18 mouse cellular contexts compared by ENCODE assay signal in genomic region chr15:81594146-81594696, GRCm38 (mm10). TPM values are rescaled to one million over a fixed set of nuclear protein-coding genes. Genes with fewer than 3 reads are reported as not detected.
A peak's percentile ranks its signal among the peaks of the same experiment; 100 is the strongest.
DNase-seq lines count a peak whose midpoint lies in the region; ATAC-seq lines count a peak whose summit lies in the region.
"Had no signal": no experiment of that assay in that cellular context is flagged by ENCODE, and none has a peak within 500 bp of the region (broad histone marks: within the 10 kb centered on the region; RNA-seq: fewer than 3 reads in every experiment).

No protein-coding gene starts in this region.

- DNase-seq in heart, adult 11 months, result peak; percentile 55
- DNase-seq in heart, postnatal 25 days (ENCODE audit: low spot score), result no peak
- no peak for DNase-seq in retina, embryonic 14.5 days (ENCODE audit: low spot score)
- DNase-seq in forebrain, embryonic 14.5 days (ENCODE audit: low spot score), result no peak
- DNase-seq in embryo, embryonic 10.5 days (ENCODE audit: low spot score), result no peak
- DNase-seq: adrenal gland, adult 8-10 months; adrenal gland, postnatal 36 days; cerebellum, adult 2 months; cerebellum, postnatal 14 days; forebrain, postnatal 0 days; gastrocnemius, postnatal 14 days; heart, postnatal 10 days had no signal

- no peak overlapping the region for H3K9ac ChIP-seq in forebrain, embryonic 14.5 days (ENCODE audit: low read length)
- H3K9ac ChIP-seq: embryonic facial prominence, embryonic 13.5 days; forebrain, embryonic 12.5 days; forebrain, postnatal 0 days; hindbrain, embryonic 15.5 days had no signal

- H3K4me3 ChIP-seq in forebrain, embryonic 14.5 days (ENCODE audit: low read depth, low read length), result no peak overlapping the region
- H3K4me3 ChIP-seq: embryonic facial prominence, embryonic 13.5 days; forebrain, embryonic 12.5 days; hindbrain, embryonic 15.5 days had no signal

- 0 out of 2 replicates have a peak, but pooled peaks cover 3% of the 10 kb centered on the region for H3K36me3 ChIP-seq in forebrain, embryonic 14.5 days (ENCODE audit: control insufficient read depth, insufficient read depth, low read length)

- peaks cover 3% of the 10 kb centered on the region for H3K4me1 ChIP-seq in forebrain, embryonic 14.5 days (ENCODE audit: control insufficient read depth, insufficient read depth, low read length)

- 91% methylated on average over 3 of the region's 3 CpGs for WGBS in forebrain, embryonic 14.5 days

- ATAC-seq in common myeloid progenitor, adult 5-6 weeks (replicated peaks; ENCODE audit: low read depth, poor library complexity, severe bottlenecking), result 0 out of 2 replicates have a peak, but pooled peaks have one; percentile 60
- 0 out of 2 replicates have a peak, but pooled peaks have one; percentile 31 for ATAC-seq in megakaryocyte progenitor cell, adult 5-6 weeks (replicated peaks; ENCODE audit: poor library complexity)
- no peak for ATAC-seq in forebrain, embryonic 14.5 days
- ATAC-seq: forebrain, postnatal 0 days had no signal

- H3K27ac ChIP-seq in forebrain, embryonic 14.5 days (ENCODE audit: low read depth, low read length), result no peak overlapping the region
- H3K27ac ChIP-seq: embryonic facial prominence, embryonic 13.5 days; forebrain, embryonic 12.5 days; hindbrain, embryonic 15.5 days had no signal

- intact Hi-C loops in heart, postnatal 25 days (cut with DNase I), result no loop called here

- H3K27me3 ChIP-seq in forebrain, embryonic 14.5 days (replicated peaks; ENCODE audit: control insufficient read depth, insufficient read depth, low read length), result no peaks in the 10 kb centered on the region
- H3K27me3 ChIP-seq: CH12.LX; embryonic facial prominence, embryonic 13.5 days; forebrain, embryonic 12.5 days; hindbrain, embryonic 15.5 days had no signal

- no peaks in the 10 kb centered on the region for H3K9me3 ChIP-seq in forebrain, embryonic 14.5 days (replicated peaks; ENCODE audit: control insufficient read depth, low read length)
- H3K9me3 ChIP-seq: embryonic facial prominence, embryonic 13.5 days; forebrain, embryonic 12.5 days; hindbrain, embryonic 15.5 days had no signal

- no peak overlapping the region for H3K4me2 ChIP-seq in forebrain, embryonic 14.5 days (ENCODE audit: low read length)
- H3K4me2 ChIP-seq: embryonic facial prominence, embryonic 13.5 days; forebrain, embryonic 12.5 days; hindbrain, embryonic 15.5 days had no signal

RNA-seq across cellular contexts. Expression of gene Ep300, which starts 9.1 kb away (rescaled TPM):
- total RNA-seq in heart, postnatal 25 days (2021), result 10 to 100 TPM; 35.4 to 51.9 TPM
- 37.0 and 45.9 TPM in 2 replicates for total RNA-seq in common myeloid progenitor, adult 5-6 weeks (2017)
- total RNA-seq in megakaryocyte progenitor cell, adult 5-6 weeks (2015), result 112 and 132 TPM in 2 replicates
- 22.4 and 23.7 TPM in 2 replicates for total RNA-seq in megakaryocyte progenitor cell, adult 5-6 weeks (2017)
- polyA plus RNA-seq in forebrain, embryonic 14.5 days (2014; fragmentation: Nextera tagmentation; extraction: Ambion mirVana), result 14.2 and 19.5 TPM in 2 replicates
